Mouse (Mus musculus): Measurements from ENCODE around the gene Msl2. TPM values are rescaled to one million over a fixed set of nuclear protein-coding genes. Genes with fewer than 3 reads are reported as not detected.

The Msl2 gene
- total RNA-seq (2022): 10 to 100 TPM; 26.3 to 30.8 (median 29.6) TPM

DNA sequence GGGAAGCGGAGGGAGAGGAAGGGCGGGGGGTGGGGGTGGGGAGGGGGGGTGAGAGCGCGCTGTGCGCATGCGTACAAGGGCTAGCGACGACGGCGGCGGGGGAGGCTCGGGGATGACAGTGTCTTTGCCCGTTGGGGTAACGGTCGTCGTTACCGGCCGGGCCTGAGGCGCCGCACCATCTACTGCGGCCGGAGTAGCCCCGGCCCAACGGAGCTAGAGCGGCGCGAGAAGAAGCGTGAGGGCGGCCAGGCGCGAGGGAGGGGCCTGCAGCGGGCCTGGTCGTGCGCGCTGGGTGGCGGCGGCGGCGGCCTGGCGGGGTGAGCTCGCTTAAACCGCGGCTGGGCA lies at the start of gene Msl2:
Msl2 (plus strand) TSS at position 115 of the 345 bp plus-strand sequence.
- DNase-seq (ENCODE audit: low spot score in 2 of 2): no peak

GRCm38 (mm10) chr9:101033761-101034447 lies 40.0 kb upstream of the Msl2 start:
- no peak for DNase-seq (ENCODE audit: low spot score in 2 of 2)

DNA sequence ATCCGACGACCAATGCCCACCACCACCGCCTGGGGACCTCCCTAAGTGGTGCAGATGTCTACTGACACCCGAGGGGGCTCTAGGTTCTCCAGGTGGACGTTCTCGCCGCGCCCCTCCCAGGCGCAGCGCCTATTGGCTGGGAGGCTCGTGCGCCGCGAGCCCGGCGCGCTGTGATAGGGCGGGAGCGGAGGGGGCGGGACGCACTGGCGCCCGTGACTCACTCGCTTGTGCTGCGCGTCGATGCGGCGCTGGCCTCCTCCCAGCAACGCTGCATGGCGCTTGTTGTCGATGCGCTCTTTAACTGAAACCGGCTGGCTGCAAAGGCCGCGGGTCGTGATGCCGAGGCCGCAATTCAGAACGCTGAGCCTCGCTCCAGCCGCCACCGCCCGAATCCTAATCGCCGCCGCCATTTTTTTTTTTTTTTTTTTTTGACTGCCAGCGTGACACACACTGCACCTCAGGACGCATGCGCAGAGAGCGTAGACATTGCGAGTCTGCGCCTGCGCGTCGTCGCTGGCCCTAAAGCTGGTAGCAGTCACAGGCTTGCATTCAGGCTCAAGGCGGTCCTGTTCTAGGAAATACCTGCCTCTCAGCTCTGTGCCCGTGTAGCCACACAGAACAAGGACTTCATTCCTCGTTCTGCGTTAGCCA lies 39.3 kb upstream of the Msl2 start, which contains the start of gene Pccb:
Pccb (minus strand) TSS at position 451 of the 651 bp plus-strand sequence.
- peak; percentile 93 to 97 for DNase-seq (ENCODE audit: low spot score in 2 of 2)

DNA sequence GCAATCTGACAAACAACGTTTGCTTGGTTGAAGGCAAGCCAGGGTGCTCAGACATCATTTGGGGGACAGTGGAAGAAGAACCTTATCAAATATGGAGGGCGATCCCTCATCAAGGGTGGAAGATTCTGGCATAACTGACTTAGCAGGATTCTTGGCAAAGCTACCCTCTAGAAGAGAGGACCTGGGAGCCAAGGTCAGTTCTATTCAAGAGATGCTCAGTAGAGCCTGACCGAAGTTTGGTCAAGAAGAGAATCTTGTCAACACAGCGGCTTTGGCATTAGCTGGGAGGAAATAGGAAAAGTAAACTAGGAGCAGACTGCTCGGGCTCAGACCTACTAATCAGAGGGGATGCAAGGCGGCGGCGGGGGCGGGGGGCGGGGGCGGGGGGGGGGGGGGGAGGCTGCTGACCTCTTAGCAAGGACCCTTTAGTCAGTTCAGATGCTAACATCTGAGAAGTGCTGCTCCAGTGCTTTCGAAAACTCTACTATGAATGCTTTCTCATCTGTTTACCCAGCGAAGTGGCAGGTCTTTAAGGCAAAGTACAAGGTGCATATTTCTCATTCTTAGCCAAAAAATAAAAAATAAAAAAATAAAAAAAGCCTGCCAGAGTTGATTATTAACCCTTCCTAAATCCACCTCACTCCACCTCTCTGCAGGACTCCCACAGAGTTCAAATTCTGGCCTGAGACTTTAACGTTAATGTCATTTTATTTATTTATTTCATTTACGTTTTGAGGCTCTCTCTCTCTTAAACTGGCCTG lies 37.9 kb upstream of the Msl2 start:
- DNase-seq (ENCODE audit: low spot score in 2 of 2): no peak

- DNase-seq (ENCODE audit: low spot score in 2 of 2): no peak
Observed at GRCm38 (mm10) chr9:101036876-101037275, 37.0 kb upstream of the Msl2 start.

- no peak for DNase-seq (ENCODE audit: low spot score in 2 of 2)
Observed at GRCm38 (mm10) chr9:101037396-101037795, 36.5 kb upstream of the Msl2 start.

DNA sequence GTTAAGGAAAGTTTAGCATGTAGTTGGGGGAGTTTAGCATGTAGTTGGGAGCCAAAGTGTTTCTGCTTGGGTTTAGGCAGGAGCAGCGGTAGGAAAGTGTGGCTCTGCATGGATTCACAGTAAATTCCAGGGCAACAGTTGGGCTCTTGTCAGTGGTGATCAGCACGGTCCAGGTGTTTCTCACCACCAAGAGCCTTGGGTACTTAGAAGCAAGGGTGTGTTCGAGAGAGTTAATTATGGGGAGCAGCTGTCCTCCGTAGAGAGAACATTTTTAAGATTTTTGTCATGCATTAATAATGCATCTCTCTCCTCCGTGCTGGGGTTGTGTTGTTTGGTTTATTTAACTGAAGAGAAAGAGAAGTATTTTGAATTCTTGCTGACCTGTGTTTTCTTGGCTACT lies 35.3 kb upstream of the Msl2 start:
- no peak for DNase-seq (ENCODE audit: low spot score in 2 of 2)

- no peak for DNase-seq (ENCODE audit: low spot score in 2 of 2)
Observed at GRCm38 (mm10) chr9:101041508-101041907, 32.4 kb upstream of the Msl2 start.

DNA sequence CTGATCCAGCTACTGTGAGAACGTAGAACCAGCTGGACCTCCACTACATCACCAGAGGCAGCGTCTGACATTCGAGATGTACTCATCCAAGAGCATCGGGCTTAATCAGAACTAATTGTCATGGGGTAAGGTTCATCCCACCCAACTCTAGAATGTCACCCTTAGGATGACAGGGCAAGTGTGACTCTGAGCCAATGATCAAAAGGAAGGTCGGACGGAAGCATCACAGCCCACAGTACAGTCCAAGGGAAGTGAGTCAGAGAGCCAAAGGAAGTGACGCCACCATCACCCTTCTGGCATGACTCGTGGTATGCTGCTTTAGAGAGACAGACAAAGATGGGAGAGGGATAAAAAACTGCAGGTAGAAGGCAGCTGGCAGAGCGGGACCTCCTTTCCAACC lies 31.7 kb upstream of the Msl2 start:
- no peak for DNase-seq (ENCODE audit: low spot score in 2 of 2)

DNA sequence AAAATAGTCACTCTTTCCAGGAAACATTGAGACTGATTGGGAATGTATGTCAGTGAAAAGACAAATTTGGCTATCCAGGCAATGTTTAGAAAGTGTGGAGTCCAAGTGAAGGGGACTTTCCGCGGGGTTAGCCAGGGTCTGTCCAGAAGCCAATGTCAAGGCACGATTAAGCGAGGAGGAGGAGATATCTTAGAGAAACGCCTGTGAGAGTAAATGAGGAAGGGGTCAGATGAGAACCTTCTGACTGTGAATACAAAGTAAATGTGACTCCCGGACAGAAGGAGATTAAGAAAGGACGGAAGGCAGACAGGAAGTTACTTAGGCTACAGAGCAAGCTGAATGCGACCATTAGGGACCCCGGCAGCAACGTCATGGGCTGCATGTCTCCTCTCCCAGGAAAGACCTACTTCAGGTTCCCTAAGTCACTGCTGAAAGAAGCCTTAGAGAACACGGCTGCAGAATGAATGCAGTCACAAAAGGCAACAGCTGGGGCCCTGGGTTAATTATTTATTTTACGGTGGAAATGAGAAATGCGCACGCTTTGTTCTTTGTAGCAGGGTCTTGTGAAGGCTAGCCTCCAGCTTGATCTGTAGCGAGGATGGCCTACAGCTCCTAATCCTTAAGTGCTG lies 28.1 kb upstream of the Msl2 start:
- DNase-seq (ENCODE audit: low spot score in 2 of 2): no peak

DNA sequence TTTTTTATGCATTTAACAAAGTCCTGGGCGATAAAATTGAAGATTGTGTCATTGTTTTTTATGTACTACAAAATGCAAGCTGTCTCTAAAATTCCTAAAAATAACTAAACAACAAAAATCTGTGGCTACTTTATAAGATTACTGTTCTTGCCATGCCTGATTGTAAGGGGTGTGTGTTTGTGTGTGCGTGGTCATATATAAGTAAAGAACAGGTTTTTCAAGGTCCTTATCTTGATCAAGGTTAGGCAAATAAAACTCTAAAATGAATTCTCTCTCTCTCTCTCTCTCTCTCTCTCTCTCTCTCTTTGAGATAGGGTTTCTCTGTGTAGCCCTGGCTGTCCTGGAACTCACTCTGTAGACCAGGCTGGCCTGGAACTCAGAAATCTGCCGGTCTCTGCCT lies 21.9 kb upstream of the Msl2 start:
- no peak for DNase-seq (ENCODE audit: low spot score in 2 of 2)

DNA sequence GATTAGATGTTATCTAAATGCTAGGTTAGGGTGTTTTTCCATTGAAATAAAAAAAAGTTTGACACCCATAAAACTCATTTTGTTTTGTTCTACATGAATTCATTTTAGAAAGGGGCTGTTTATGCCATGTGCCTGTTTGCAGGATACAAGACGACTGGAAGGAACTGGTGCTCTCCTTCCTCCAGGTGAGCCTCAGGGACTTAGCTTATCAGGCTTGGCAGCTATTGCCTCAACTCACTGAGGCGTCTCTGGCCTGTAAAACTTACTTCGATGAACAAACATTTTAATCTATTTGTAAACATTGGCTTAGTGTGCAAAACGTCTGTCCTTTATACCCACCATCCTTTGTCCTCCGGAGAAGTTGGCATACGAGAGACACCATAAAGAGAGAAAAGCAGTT lies 21.2 kb upstream of the Msl2 start:
- no peak for DNase-seq (ENCODE audit: low spot score in 2 of 2)

GRCm38 (mm10) chr9:101053279-101053678 lies 20.6 kb upstream of the Msl2 start:
- DNase-seq (ENCODE audit: low spot score in 2 of 2): no peak

- no peak for DNase-seq (ENCODE audit: low spot score in 2 of 2)
Observed at GRCm38 (mm10) chr9:101057156-101057555, 16.7 kb upstream of the Msl2 start.

- DNase-seq (ENCODE audit: low spot score in 2 of 2): no peak
Observed at GRCm38 (mm10) chr9:101061035-101061434, 12.9 kb upstream of the Msl2 start.

DNA sequence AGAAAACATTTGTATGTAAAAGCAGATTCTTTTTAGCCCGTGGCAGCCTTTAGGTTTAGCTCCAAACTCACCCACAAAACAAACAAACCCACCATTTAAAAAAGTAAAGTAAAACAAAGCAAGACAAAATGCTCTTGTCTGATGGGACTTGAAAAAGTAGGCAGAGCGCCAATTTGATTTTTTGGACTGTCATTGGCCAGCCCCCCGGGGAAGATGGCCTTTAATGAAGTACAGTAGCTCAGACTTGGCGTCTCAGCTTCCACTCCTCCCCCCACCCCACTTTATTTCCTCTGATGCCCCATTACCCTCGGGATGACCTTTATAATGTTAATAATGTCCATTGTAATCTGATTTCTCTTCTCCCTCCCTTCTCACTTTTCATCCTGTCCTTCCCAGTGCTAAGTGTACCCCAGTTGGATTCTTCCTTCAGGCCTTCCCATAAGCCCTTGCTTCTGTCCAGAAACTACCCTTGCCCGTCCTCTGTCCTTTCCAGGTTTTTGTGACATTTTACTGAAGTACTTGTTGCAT lies 11.6 kb upstream of the Msl2 start:
- DNase-seq (ENCODE audit: low spot score in 2 of 2): no peak

DNA sequence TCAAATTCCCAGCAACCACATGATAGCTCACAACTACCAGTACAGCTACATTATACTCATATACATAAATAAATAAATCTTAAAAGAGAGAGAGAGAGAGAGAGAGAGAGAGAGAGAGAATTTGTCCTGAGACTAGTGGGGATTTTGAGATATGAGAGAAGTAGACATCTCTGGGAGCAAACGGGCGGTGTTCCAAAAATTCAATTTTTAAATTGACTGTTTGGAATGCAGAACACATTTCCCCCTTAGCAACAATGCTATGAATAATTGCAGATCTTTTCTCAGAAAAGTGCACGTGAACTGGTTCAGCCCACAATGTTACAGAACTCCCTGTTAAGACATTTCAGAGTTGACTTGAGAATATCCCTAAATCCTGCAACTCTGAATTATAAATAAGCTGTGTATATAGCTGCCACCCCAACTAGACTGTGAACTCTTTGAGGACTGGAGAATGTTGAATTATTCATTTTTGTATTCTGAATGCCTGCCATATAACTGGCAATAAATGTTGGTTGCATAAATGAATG lies 8.8 kb upstream of the Msl2 start:
- DNase-seq (ENCODE audit: low spot score in 2 of 2): no peak

GRCm38 (mm10) chr9:101069781-101070180 lies 4.1 kb upstream of the Msl2 start:
- no peak for DNase-seq (ENCODE audit: low spot score in 2 of 2)

- no peak for DNase-seq (ENCODE audit: low spot score in 2 of 2)
Observed at GRCm38 (mm10) chr9:101072506-101072905, 1.4 kb upstream of the Msl2 start.

DNA sequence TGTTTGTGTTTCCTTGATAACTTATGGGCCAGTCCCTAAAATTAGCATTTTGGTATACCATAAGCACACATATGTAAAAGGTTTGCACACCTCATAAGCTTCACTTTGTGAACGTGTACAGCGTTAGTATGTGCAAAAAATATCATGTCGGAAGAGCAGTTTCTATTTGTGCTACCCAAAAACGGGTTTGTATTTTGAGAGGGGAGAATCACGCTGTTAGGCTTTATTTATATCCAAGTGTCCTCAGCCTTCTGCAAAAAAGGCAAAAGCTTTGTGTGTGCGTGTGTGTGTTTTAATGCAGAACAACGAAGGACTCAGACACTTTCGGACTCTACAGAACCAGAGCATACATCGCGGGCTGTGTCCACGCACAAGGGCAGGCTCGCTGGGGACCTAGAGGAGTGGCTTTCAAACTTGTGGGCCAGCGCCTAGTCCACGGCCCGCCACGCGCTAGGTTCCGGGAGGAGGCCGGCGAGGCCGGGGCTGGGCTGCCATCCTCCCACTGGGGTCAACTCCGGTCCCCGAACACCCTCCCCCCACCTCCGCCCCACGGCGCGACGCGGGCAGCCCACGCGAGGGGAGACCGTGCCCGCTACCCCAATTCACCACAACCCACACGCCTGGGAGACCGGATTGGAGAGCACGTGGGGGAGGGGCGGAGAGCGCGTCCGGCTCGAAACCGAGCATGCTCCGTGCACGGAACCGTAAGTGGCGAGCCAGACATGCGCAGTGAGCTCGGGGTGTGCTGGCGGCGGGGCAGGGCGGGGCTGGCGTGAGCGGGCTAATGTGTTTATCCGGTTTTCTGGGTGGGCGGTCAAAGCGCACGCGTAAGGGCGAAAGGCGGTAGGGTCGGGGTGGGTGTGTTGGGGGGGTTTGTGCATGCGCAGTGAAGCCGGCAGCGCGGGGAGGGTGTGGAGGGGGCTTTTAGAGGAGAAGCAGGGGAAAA lies 587 bp upstream of the Msl2 start:
- DNase-seq (ENCODE audit: low spot score in 2 of 2): peak; percentile 98 to 99

All from gastrocnemius, adult 8-10 months (tissue).